Mouse (Mus musculus): ENCODE results near the gene Gm26920. TPM values are rescaled to one million over a fixed set of nuclear protein-coding genes. Genes with fewer than 3 reads are reported as not detected.

Gene Gm26920
- total RNA-seq, 2 experiments from 2014 or later = 0.74 TPM; not detected in 1

GRCm38 (mm10) chr7:30053591-30053990 lies 36.6 kb downstream of the Gm26920 start:
- no peak for DNase-seq

GRCm38 (mm10) chr7:30050882-30051548 lies 39.2 kb downstream of the Gm26920 start, which contains the start of gene Zfp14:
Gene Zfp14, minus strand, starts transcription at chr7:30051380.
- peak; percentile 89 for DNase-seq

GRCm38 (mm10) chr7:30048126-30048525 lies 42.1 kb downstream of the Gm26920 start:
- no peak for DNase-seq

- DNase-seq = no peak
These were observed 45.9 kb downstream of the Gm26920 start for GRCm38 (mm10) chr7:30044354-30044753.

DNA sequence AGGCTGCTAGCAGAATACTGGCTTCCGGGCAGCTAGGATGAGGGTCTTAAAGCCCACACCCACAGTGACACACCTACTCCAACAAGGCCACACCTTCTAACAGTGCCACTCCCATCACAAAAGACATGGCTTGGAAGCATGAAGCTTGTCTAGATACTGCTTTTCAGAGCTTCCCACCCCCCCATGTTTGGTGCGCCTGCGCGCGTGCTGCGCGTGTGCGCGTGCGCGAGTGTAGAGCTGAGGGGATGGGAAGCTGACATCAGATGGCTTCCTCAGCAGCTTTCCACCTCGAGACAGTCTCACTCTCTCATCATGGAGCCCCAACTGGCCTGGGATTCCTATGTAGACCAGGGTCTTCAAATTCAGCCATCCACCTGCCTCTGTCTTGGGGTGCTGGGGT lies 55.9 kb downstream of the Gm26920 start:
- DNase-seq = no peak

DNA sequence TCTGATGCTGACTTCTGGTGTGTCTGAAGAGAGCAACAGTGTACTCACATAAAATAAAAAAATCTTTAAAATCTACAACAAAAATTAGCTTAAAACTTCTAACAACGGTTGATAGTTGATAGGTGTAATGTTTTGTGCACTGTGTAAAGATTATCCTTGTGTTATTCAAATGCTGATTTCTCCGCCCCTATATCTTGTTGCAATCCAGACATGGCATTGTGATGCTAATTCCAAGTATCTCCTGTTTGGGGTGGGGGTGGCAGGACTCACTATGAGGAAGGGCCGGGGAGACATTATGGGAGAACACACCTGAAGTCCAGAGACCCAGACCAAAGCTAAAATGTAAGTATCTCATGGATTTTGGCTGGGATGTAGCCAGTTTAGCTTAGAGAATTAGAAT lies 58.8 kb downstream of the Gm26920 start:
- DNase-seq = no peak

- no peak for DNase-seq
These were observed 59.5 kb downstream of the Gm26920 start for GRCm38 (mm10) chr7:30030677-30031076.

DNA sequence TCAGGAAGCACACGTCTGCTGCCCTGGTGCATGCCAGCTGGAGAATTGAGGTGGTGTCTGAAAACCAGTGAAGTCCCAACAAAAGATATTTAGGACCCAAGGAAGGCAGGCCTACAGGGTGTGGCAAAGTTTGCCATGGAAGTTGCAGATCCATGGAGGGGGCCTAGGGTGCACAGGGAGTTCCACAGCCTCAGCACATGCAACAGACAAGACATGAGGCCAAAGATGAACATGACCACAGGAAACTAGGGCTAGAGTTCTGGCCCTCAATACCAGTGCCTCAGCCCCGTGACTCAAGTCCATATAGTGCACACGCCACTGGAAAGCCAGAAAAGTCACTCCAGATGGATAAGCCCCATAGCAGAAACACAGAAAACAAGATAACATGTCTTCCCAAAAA lies 61.6 kb downstream of the Gm26920 start:
- DNase-seq = no peak

DNA sequence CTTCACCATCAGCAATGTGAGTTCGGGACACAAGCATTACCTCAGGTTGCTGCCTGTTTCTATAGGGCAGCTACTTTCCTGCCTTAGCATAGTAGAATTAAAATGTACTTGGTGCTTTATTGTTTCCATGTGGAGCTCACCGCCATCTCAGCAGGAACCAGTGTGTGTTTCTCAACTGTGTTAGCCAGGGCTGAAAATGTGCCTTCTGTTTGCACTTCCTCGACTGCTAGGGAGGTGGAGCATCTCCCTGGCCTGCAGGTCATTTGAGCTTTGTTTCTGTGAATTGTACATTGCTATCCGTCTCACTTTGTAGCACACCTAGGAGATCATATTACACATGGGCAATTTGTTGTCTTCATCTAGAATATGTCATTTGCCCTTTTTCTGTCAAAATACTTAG lies 62.9 kb downstream of the Gm26920 start:
- no peak for DNase-seq

- no peak for DNase-seq
These were observed 64.9 kb downstream of the Gm26920 start for GRCm38 (mm10) chr7:30025358-30025757.

- peak; percentile 29 for DNase-seq
These were observed 66.4 kb downstream of the Gm26920 start for GRCm38 (mm10) chr7:30023800-30024199.

GRCm38 (mm10) chr7:30023324-30023723 lies 66.9 kb downstream of the Gm26920 start:
- DNase-seq = no peak

DNA sequence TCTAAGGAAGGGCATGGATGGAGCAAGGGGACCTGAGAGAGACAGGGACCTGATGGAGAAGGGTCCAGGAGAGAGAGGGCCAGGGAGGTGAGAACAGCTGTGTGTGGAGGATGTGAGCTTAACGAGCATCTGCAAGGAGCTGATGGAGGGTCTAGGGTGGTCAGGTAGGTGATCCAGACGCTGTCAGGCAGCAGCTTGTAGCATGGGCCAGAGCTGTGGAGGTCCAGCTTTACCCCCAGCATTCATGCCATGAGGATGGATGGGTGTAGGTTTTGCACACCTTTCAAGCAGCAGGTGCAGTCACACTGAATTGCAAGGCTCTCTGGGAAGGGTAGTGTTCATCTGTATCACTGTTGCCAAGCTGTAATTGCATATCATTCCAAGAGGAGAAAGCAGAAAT lies 70.7 kb downstream of the Gm26920 start:
- DNase-seq = no peak

GRCm38 (mm10) chr7:30017226-30017625 lies 73.0 kb downstream of the Gm26920 start:
- DNase-seq = no peak

GRCm38 (mm10) chr7:30012956-30013363 lies 77.2 kb downstream of the Gm26920 start:
- DNase-seq = peak; percentile 65

- DNase-seq = no peak
These were observed 79.5 kb downstream of the Gm26920 start for GRCm38 (mm10) chr7:30010551-30011195.

- peak; percentile 67 for DNase-seq
These were observed 80.7 kb downstream of the Gm26920 start for GRCm38 (mm10) chr7:30009321-30010085.

DNA sequence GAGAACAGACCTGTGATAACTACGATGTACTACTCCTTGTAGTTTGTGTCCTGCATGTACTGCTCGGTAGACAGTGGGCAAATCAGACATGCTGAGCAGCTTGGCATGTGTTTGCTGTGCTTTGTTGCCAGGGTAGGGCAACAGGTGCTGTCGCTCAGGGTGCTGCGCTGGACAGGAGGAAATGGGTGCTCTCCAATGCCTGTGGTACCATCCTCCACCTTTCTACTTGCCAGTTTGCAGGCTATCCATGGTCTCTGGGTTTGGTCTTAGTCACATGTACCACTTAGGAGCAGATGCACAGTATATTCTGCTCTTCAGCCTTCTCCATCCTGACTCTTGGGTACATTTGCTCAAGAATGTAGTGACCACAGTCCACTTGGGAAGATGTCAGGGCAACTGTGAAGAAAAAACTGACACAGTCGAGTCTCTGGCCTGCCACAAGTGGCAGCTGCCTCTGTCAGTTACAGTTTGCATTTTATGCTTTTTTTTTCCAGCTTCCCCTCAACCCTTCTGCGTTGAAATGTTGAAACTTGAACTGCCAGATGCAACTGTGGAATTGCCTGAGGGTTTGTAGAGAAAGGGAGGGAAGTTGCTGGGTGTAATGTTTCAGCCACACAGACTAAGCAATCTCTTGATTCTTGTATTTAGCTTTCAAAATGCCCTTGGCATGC lies 82.1 kb downstream of the Gm26920 start:
- DNase-seq = no peak

DNA sequence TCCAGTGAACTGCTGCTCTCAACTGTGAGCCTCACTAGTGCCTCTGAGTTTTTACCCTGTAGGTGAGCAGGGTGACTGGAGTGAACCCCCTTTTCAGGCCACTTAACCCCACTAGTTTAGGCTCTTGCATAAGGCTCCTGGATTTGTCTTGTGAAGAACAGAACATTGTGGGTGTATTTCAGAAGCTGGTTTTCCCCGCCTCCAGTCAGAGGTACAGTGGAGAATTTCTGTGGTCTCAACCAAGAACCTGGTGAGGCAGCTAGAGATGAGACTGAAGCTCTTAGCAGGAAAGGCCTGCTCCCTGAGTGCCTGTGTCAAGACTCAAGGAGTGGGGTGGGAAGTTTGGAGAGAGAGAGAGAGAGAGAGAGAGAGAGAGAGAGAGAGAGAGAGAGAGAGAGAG lies 82.6 kb downstream of the Gm26920 start:
- no peak for DNase-seq
